Mouse (Mus musculus): ENCODE measurements around the gene Eral1.

The Eral1 gene

GRCm38 (mm10) chr11:78036791-78037190, 43.4 kb downstream of the Eral1 start:
- no peak for DNase-seq

- no peak for DNase-seq
These were observed 46.1 kb downstream of the Eral1 start for GRCm38 (mm10) chr11:78033931-78034617.

GRCm38 (mm10) chr11:78032809-78033195, 47.4 kb downstream of the Eral1 start:
- DNase-seq, result no peak

GRCm38 (mm10) chr11:78031947-78032808, 48.0 kb downstream of the Eral1 start, which contains the start of gene Dhrs13:
Dhrs13 (plus strand) TSS chr11:78032280.
- DNase-seq, result peak; percentile 95

- no peak for DNase-seq
These were observed 48.8 kb downstream of the Eral1 start for GRCm38 (mm10) chr11:78031389-78031788.

GRCm38 (mm10) chr11:78030600-78030999, 49.6 kb downstream of the Eral1 start:
- DNase-seq, result no peak

GRCm38 (mm10) chr11:78029240-78029639, 50.9 kb downstream of the Eral1 start:
- no peak for DNase-seq

- peak; percentile 65 for DNase-seq
These were observed 56.6 kb downstream of the Eral1 start for GRCm38 (mm10) chr11:78023607-78024006.
